Mouse (Mus musculus): ENCODE data around the gene Crtc3. TPM values are rescaled to one million over a fixed set of nuclear protein-coding genes. Genes with fewer than 3 reads are reported as not detected.

Crtc3 gene
- polyA plus RNA-seq, 1 experiment from 2014 or later = 16.8 TPM

DNA sequence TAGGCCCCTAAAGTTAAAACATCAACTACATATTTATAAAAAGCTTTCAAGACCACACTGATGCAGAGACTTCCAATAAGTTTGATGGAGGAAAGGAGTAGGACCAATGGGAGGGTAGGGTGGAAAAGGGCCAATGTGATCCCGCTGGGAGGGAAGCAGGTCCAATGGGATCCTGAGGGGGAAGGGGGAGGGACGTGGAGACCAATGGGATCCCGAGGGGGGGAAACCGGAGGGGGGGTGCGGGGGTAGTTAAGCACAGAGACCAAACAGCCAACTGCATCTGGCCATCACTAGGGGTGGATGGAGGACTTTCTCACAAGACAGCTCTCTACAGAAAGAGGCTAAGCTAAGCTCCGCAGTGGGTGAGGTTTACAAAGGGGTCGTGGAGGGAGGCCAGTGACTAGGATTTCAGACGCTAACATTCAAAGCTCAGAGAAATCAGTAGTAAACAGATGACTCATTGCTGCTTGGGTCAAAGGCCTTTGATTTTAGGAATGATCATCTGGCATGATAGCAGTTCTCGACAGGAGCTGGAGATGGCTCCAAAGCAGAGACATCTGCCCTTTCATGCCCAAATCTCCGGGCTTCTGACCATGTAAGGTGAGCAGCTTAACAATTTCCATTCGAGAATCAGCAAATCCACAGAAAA is 83.6 kb downstream of the Crtc3 start:
- no peak overlapping the region for H3K9ac ChIP-seq
- no peaks in the 10 kb centered on the region for H3K9me3 ChIP-seq (ENCODE audit: control insufficient read depth, low read length)
- H3K27me3 ChIP-seq (ENCODE audit: control insufficient read depth, insufficient read depth, low read length) = no peaks in the 10 kb centered on the region
- H3K36me3 ChIP-seq (replicated peaks; ENCODE audit: control insufficient read depth, insufficient read depth) = peaks cover 22% of the 10 kb centered on the region; the same call in 1 of the 2 replicates
- WGBS = 40% methylated on average over 11 of the region's 11 CpGs
- no peak for DNase-seq (ENCODE audit: low spot score)
- no peaks in the 10 kb centered on the region for H3K4me1 ChIP-seq (replicated peaks; ENCODE audit: control insufficient read depth, insufficient read depth, low read length)
- no peak overlapping the region for H3K27ac ChIP-seq
- no peak for ATAC-seq (ENCODE audit: low FRiP score)
- no peak overlapping the region for H3K4me2 ChIP-seq (replicated peaks)
- no peak overlapping the region for H3K4me3 ChIP-seq (replicated peaks; ENCODE audit: low read length)

DNA sequence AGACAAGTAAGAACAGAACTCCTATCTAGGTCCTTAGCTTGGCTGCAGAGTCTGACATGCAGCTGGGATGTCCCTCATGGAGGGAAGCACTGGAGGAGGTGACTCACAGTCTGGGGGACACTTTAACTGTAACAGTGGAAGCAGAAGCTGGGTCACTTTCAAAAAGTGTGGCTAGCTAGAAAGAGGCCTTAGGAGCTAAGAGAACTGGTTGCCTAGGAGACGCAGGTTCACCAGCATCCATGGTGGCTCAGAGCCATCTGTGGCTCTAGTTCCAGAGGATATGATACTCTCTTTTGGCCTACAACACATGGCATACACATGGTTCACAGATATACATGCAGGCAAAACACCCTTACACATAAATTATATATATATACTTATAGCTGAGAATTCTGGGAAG is 86.1 kb downstream of the Crtc3 start:
- no peak overlapping the region for H3K27ac ChIP-seq
- no peaks in the 10 kb centered on the region for H3K4me1 ChIP-seq (replicated peaks; ENCODE audit: control insufficient read depth, insufficient read depth, low read length)
- no peaks in the 10 kb centered on the region for H3K9me3 ChIP-seq (ENCODE audit: control insufficient read depth, low read length)
- no peak overlapping the region for H3K4me3 ChIP-seq (replicated peaks; ENCODE audit: low read length)
- no peak overlapping the region for H3K9ac ChIP-seq
- no peak overlapping the region for H3K4me2 ChIP-seq (replicated peaks)
- WGBS = 92% methylated on average over 1 of the region's 1 CpGs
- peaks cover 38% of the 10 kb centered on the region for H3K36me3 ChIP-seq (replicated peaks; ENCODE audit: control insufficient read depth, insufficient read depth)
- no peaks in the 10 kb centered on the region for H3K27me3 ChIP-seq (ENCODE audit: control insufficient read depth, insufficient read depth, low read length)
- DNase-seq (ENCODE audit: low spot score) (no peak), ATAC-seq (ENCODE audit: low FRiP score) (no peak)

DNA sequence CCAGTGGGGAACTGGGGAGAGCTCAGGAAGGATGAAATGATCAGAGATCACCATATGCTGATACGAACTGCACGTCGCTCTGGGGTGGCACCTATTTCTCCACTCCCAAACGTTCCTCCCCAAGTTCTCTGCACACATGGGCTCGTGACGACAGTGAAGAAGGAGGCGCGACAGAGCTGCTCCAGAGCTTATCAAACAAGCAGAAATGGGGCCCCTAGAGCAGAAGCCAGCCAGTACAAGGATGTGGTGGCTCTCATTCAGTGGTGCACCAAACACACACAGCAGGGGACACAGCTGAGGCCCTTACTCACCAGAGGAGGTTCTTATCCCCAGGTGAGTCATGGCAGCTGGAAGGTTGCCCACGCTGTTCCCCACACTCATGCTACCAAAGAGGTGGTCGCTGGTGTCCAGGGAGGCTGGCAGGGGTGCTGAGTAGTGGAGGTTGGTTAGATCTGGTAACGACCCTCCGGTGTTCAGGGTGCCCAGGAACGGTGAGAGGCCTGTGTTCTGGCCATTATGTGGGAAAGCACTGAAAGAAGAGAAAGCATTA is 90.2 kb downstream of the Crtc3 start:
- no peak for ATAC-seq (ENCODE audit: low FRiP score)
- no peak overlapping the region for H3K27ac ChIP-seq
- H3K4me1 ChIP-seq (replicated peaks; ENCODE audit: control insufficient read depth, insufficient read depth, low read length) = no peaks in the 10 kb centered on the region
- 91% methylated on average over 13 of the region's 13 CpGs for whole genome bisulfite sequencing
- no peaks in the 10 kb centered on the region for H3K9me3 ChIP-seq (ENCODE audit: control insufficient read depth, low read length)
- no peak overlapping the region for H3K9ac ChIP-seq
- no peak overlapping the region for H3K4me2 ChIP-seq (replicated peaks)
- no peaks in the 10 kb centered on the region for H3K27me3 ChIP-seq (ENCODE audit: control insufficient read depth, insufficient read depth, low read length)
- H3K36me3 ChIP-seq (replicated peaks; ENCODE audit: control insufficient read depth, insufficient read depth) = peaks cover 63% of the 10 kb centered on the region
- no peak for DNase-seq (ENCODE audit: low spot score)
- no peak overlapping the region for H3K4me3 ChIP-seq (replicated peaks; ENCODE audit: low read length)

DNA sequence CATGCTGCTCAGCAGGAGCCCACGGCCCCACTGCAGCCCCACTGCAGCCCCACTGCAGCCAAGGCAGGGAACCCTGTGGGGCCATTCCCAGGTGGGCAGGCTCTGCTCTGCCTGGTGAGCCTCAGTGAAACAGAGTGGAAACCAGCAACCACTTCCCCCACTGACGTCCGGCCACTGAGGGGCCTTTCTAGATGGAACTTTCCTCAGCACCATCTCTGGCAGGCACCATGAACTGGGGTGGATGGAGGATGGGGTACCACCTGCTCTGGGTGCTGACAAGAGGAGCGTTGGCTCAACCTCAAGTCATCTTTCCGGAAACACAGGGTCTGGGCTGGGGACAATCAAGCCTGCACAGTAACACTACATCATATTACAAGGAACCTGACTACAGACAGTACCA is 90.8 kb downstream of the Crtc3 start:
- 90% methylated on average over 5 of the region's 5 CpGs for WGBS
- Histone ChIP-seq H3K9me3 (ENCODE audit: control insufficient read depth, low read length) (no peaks in the 10 kb centered on the region), H3K27ac (no peak overlapping the region), H3K4me3 (replicated peaks; ENCODE audit: low read length) (no peak overlapping the region), H3K4me2 (replicated peaks) (no peak overlapping the region), H3K27me3 (ENCODE audit: control insufficient read depth, insufficient read depth, low read length) (no peaks in the 10 kb centered on the region), H3K36me3 (replicated peaks; ENCODE audit: control insufficient read depth, insufficient read depth) (peaks cover 57% of the 10 kb centered on the region), H3K9ac (no peak overlapping the region), H3K4me1 (replicated peaks; ENCODE audit: control insufficient read depth, insufficient read depth, low read length) (no peaks in the 10 kb centered on the region)
- DNase-seq (ENCODE audit: low spot score) (no peak), ATAC-seq (ENCODE audit: low FRiP score) (no peak)

DNA sequence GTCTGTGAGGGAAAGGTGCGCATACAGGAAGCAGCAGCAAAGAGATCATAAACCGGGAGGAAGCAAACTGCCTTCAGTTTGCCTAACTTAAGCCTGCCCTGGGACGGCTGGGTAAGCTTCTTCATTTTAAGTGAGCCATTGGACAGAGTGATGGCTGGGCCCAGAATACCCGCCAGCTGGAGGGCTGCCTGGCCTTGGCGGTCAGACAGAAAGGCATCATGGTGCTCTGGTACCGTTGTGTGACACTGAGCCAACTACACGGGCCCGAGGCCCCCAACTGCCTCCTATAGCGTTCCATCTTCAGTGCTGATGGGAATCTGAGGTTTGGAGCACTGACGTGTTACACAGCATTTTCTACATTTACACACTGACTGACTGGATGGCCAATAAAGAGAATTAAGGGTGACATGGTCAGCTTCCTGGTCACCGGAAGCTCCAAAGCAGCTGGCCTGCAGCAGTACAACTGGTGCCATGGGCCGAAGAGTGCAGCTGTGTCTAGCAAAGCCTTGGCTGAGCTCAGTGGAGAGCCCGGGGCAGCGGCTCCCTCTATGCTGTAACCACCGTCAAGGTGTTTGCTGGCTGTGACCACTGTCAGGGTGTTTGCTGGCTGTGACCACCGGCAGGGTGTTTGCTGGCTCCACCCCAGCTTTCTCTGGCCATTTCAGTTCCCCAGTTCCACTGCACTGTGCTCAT is 99.5 kb downstream of the Crtc3 start:
- Histone ChIP-seq H3K27ac (no peak overlapping the region), H3K9me3 (ENCODE audit: control insufficient read depth, low read length) (no peaks in the 10 kb centered on the region), H3K4me2 (replicated peaks) (no peak overlapping the region), H3K9ac (no peak overlapping the region), H3K27me3 (ENCODE audit: control insufficient read depth, insufficient read depth, low read length) (no peaks in the 10 kb centered on the region), H3K36me3 (replicated peaks; ENCODE audit: control insufficient read depth, insufficient read depth) (peaks cover 47% of the 10 kb centered on the region), H3K4me1 (replicated peaks; ENCODE audit: control insufficient read depth, insufficient read depth, low read length) (no peaks in the 10 kb centered on the region; the same call in 1 of the 2 replicates), H3K4me3 (replicated peaks; ENCODE audit: low read length) (no peak overlapping the region)
- ATAC-seq (ENCODE audit: low FRiP score) (no peak), DNase-seq (ENCODE audit: low spot score) (no peak)
- 89% methylated on average over 16 of the region's 16 CpGs for WGBS

DNA sequence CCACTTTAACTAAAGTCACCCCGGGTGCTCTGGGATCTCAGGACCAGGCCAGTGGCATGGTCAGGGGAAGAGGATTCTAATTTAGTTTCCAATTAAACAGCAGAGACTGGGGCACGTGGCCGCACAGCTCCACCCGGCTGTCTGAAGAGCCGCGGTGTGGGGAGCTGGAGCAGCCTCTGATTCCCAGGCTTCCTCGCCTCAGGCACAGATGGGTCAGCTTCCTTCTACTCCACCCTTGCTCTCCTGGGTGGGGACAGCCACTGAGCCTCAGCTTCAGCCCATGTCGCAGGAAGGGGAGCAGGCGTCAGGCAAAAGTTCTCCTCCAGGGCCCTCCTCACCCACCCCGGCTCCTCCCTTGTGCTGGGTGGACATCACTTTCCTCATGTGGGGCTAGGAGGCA is 101.0 kb downstream of the Crtc3 start:
- no peak overlapping the region for H3K27ac ChIP-seq
- DNase-seq (ENCODE audit: low spot score) = no peak
- H3K4me3 ChIP-seq (replicated peaks; ENCODE audit: low read length) = no peak overlapping the region
- peak overlapping the region; percentile 21; the same call in 1 of the 2 replicates for H3K4me2 ChIP-seq (replicated peaks)
- H3K9me3 ChIP-seq (ENCODE audit: control insufficient read depth, low read length) = no peaks in the 10 kb centered on the region
- peaks cover 45% of the 10 kb centered on the region for H3K36me3 ChIP-seq (replicated peaks; ENCODE audit: control insufficient read depth, insufficient read depth)
- no peaks in the 10 kb centered on the region for H3K27me3 ChIP-seq (ENCODE audit: control insufficient read depth, insufficient read depth, low read length)
- H3K9ac ChIP-seq = 0 out of 2 replicates have a peak overlapping the region, but pooled peaks have one; percentile 17
- WGBS = 37% methylated on average over 10 of the region's 10 CpGs
- H3K4me1 ChIP-seq (replicated peaks; ENCODE audit: control insufficient read depth, insufficient read depth, low read length) = no peaks in the 10 kb centered on the region; the same call in 1 of the 2 replicates
- ATAC-seq (ENCODE audit: low FRiP score) = no peak

DNA sequence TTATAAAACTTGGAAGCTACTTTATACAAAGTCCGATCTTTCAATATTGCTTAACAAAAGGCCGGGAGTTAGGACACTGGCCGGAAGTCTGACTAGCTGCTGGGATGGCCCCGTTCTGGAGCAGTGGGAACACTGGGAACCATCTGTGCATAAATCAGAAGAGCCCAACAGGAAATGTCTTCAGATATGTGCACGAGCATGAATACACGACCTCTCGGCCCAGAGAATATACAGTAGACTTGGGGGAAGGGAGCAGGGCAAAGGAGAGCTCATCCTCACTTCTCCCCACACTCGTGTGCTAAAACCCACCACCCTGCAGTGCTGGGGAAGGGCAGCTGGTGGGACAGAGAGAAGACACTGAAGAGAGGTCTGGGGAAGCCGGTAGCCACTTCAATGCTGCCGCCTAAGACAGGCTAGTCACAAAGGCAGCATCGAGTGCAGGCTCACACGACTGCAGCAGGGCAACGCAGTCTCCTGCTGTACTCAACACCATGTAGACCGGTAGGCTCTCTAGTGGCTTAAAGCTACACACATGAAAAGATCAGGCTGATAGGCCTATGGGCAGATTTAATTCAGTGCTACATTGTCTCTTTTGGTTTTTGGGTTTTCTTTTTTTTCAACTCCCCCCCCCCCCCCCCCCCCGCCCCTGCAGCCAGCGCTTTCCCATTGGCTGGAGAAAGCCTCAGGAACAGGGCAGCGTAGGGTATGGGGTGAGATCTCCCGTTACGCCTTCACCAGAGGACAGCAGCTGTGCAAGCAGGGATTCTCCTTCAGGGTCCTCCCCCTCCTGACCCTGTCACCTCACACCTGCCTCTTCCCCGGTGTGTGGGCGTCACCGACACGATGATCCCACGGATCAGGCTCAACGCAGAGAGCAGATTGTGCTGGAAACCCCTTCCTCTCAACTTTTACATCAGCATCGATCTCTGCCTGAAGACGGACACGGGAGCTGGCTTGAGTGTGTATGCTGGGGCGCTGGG is 101.7 kb downstream of the Crtc3 start:
- Histone ChIP-seq H3K4me1 (replicated peaks; ENCODE audit: control insufficient read depth, insufficient read depth, low read length) (no peaks in the 10 kb centered on the region; the same call in 1 of the 2 replicates), H3K4me2 (replicated peaks) (peak overlapping the region; percentile 21; the same call in 1 of the 2 replicates), H3K36me3 (replicated peaks; ENCODE audit: control insufficient read depth, insufficient read depth) (peaks cover 38% of the 10 kb centered on the region), H3K27me3 (ENCODE audit: control insufficient read depth, insufficient read depth, low read length) (no peaks in the 10 kb centered on the region), H3K4me3 (replicated peaks; ENCODE audit: low read length) (no peak overlapping the region), H3K27ac (no peak overlapping the region; the same call in 1 of the 2 replicates), H3K9ac (0 out of 2 replicates have a peak overlapping the region, but pooled peaks have one; percentile 17), H3K9me3 (ENCODE audit: control insufficient read depth, low read length) (no peaks in the 10 kb centered on the region)
- 32% methylated on average over 26 of the region's 29 CpGs for WGBS
- no peak for ATAC-seq (ENCODE audit: low FRiP score)
- no peak for DNase-seq (ENCODE audit: low spot score)

DNA sequence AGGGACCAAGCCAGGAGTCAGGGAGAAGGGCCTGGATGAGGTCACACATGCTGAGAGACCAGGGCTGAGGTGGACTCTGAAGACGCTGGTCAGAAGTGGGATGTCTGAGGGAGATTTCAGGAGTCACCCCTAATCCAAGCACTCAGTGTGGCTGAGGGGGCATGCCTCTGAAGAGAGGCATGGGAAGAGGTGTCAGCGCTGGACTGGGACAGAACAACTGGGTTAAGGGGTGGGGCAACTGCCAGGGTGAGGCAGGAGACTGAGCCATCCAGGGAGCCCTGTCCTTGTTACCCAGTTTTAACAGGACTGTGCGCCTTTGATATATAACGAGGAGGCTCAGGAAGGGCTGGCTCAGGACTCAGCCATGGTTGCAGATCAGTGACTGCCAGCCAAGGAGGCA is 102.5 kb downstream of the Crtc3 start:
- DNase-seq (ENCODE audit: low spot score) (no peak), ATAC-seq (ENCODE audit: low FRiP score) (no peak)
- Histone ChIP-seq H3K4me3 (replicated peaks; ENCODE audit: low read length) (no peak overlapping the region), H3K4me2 (replicated peaks) (no peak overlapping the region), H3K36me3 (replicated peaks; ENCODE audit: control insufficient read depth, insufficient read depth) (peaks cover 30% of the 10 kb centered on the region), H3K9me3 (ENCODE audit: control insufficient read depth, low read length) (no peaks in the 10 kb centered on the region), H3K9ac (no peak overlapping the region), H3K27ac (no peak overlapping the region), H3K4me1 (replicated peaks; ENCODE audit: control insufficient read depth, insufficient read depth, low read length) (no peaks in the 10 kb centered on the region; the same call in 1 of the 2 replicates), H3K27me3 (ENCODE audit: control insufficient read depth, insufficient read depth, low read length) (no peaks in the 10 kb centered on the region)
- WGBS = 72% methylated on average over 4 of the region's 4 CpGs

All from hindbrain, embryonic 14.5 days (tissue).